Comparison of ENCODE assay signal across 10 mouse cellular contexts in the genomic region with DNA sequence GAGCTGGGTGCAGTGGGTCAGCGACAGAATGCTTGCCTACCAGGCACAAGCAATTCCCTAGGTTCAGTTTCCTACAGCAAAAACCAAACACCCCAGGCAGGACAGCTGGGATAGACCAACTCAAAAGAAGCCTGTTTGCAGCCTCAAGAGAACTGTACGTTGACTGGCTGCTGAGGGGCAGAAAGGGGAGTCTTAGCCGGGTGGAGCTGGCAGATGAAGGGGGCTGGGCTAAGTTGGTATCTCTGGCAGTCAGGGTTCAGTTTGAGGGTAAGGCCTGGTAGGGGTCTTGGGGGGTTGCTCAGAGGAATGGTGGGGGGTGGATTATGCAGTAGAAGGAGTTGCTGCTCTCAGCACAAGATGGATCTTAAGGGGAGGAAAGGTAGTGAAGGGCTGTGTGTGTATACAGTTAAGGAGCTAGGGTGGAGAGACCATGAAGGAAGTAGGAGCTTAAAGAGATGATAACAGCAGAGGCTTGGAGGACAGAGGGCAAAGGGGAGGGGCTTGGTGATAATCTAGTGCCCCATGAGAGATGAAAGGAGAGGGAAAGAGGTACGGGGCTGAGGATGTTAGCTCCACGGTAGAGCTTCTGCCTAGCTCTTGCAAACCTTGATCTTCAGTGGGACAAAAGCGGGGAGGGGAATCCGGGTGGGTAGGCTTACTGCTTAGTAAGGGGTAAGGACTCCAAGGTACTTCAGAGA. TPM values are rescaled to one million over a fixed set of nuclear protein-coding genes. Genes with fewer than 3 reads are reported as not detected.
DNase-seq lines count a peak whose midpoint lies in the region; ATAC-seq and TF ChIP-seq lines count a peak whose summit lies in the region.
"Had no signal": no experiment of that assay in that cellular context is flagged by ENCODE, and none has a peak within 500 bp of the region (broad histone marks: within the 10 kb centered on the region; RNA-seq: fewer than 3 reads in every experiment).

No protein-coding gene starts in this region.

- TF ChIP-seq CTCF in gastrocnemius, adult 2 months (IDR thresholded peaks at IDR 0.05), result no peak
- no peak for TF ChIP-seq CTCF in bone marrow, adult 2 months (IDR thresholded peaks at IDR 0.05; ENCODE audit: control insufficient read depth, insufficient read depth, low read length)

- peak overlapping the region; percentile 20; the same call in 1 of the 2 replicates for H3K27ac ChIP-seq in gastrocnemius, adult 2 months
- H3K27ac ChIP-seq in liver, embryonic 11.5 days (ENCODE audit: low read depth, low read length), result peak overlapping the region; percentile 20
- 0 out of 2 replicates have a peak overlapping the region, but pooled peaks have one; percentile 19 for H3K27ac ChIP-seq in bone marrow, adult 2 months (ENCODE audit: control insufficient read depth, insufficient read depth, low read depth, low read length, poor library complexity)

- peaks cover 46% of the 10 kb centered on the region for H3K4me1 ChIP-seq in liver, embryonic 11.5 days (replicated peaks; ENCODE audit: control insufficient read depth, insufficient read depth, low read length)
- H3K4me1 ChIP-seq in bone marrow, adult 2 months (ENCODE audit: control insufficient read depth, insufficient read depth, low read length), result peaks cover 5% of the 10 kb centered on the region

- H3K27me3 ChIP-seq in liver, embryonic 11.5 days (replicated peaks; ENCODE audit: control insufficient read depth, insufficient read depth, low read length), result peaks cover 4% of the 10 kb centered on the region; the same call in 1 of the 2 replicates

- no peak for TF ChIP-seq POLR2A in bone marrow, adult 2 months (IDR thresholded peaks at IDR 0.05; ENCODE audit: borderline replicate concordance, control insufficient read depth, low read depth, low read length)

- no peak overlapping the region; the same call in 1 of the 2 replicates for H3K9ac ChIP-seq in liver, embryonic 11.5 days (ENCODE audit: low read depth, low read length)

- peak; percentile 78 for ATAC-seq in liver, embryonic 11.5 days (replicated peaks; ENCODE audit: low FRiP score)
- peak; percentile 77 for ATAC-seq in megakaryocyte progenitor cell, adult 5-6 weeks (replicated peaks; ENCODE audit: poor library complexity)

- H3K4me3 ChIP-seq in gastrocnemius, adult 2 months, result no peak overlapping the region
- H3K4me3 ChIP-seq in liver, embryonic 11.5 days (ENCODE audit: low read depth, low read length), result no peak overlapping the region
- H3K4me3 ChIP-seq in bone marrow, adult 2 months (replicated peaks; ENCODE audit: control insufficient read depth, low read depth, low read length), result no peak overlapping the region

- peaks cover 2% of the 10 kb centered on the region; the same call in 1 of the 2 replicates for H3K36me3 ChIP-seq in liver, embryonic 11.5 days (ENCODE audit: control insufficient read depth, insufficient read depth, low read length)

- H3K9me3 ChIP-seq in liver, embryonic 11.5 days (ENCODE audit: control insufficient read depth, low read length), result no peaks in the 10 kb centered on the region

- intact Hi-C loops in gastrocnemius, adult 2 months (cut with DNase I), result no loop called here

- 39% methylated on average over 7 of the region's 7 CpGs for WGBS in liver, embryonic 11.5 days
- WGBS in bone marrow, adult 2 months, result 67% methylated on average over 7 of the region's 7 CpGs

- DNase-seq in gastrocnemius, adult 2 months, result no peak
- DNase-seq in gastrocnemius, postnatal 25 days, result no peak
- no peak for DNase-seq in liver, embryonic 11.5 days (ENCODE audit: low spot score)
- DNase-seq in liver, result no peak
- DNase-seq in left cerebral cortex, adult 11 months (ENCODE audit: low spot score), result no peak
- DNase-seq in layer of hippocampus, postnatal 25 days (ENCODE audit: extremely low spot score in 1 of 2, low spot score in 1 of 2), result no peak
- DNase-seq: cerebellum, postnatal 36 days; kidney, postnatal 10 days had no signal

- peak overlapping the region; percentile 1 for H3K4me2 ChIP-seq in liver, embryonic 11.5 days

RNA-seq across cellular contexts. Expression of gene Wasf2, which starts 50.7 kb away (rescaled TPM):
- 10 to 100 TPM; 34.9 to 35.6 TPM for total RNA-seq in gastrocnemius, adult 2 months (2021)
- 10 to 100 TPM; 33.8 to 39.7 TPM for total RNA-seq in gastrocnemius, postnatal 25 days (2021)
- polyA plus RNA-seq in liver, embryonic 11.5 days (2014; fragmentation: Nextera tagmentation; extraction: Ambion mirVana), result 32.1 and 42.2 TPM in 2 replicates
- polyA plus RNA-seq in bone marrow, adult 2 months (2011; ENCODE audit: insufficient read depth, insufficient read length, low replicate concordance, missing spikeins), result 31.9 and 56.6 TPM in 2 replicates
- total RNA-seq in megakaryocyte progenitor cell, adult 5-6 weeks (2015), result 124 and 135 TPM in 2 replicates
- 24.7 and 35.1 TPM in 2 replicates for total RNA-seq in megakaryocyte progenitor cell, adult 5-6 weeks (2017)
- 10 to 100 TPM; 28.9 to 32.8 TPM for total RNA-seq in layer of hippocampus, postnatal 25 days (2021)
